Mouse (Mus musculus) kidney, postnatal 25 days (tissue): ENCODE results near the gene Slc35g2.

Source experiments
- DNase-seq, 2 experiments: peaks; one replicate each; pipeline ENCODE4 v3.0.0; 2021; ENCODE audit warnings: mixed read lengths in 2 of 2

Slc35g2 gene

GRCm38 (mm10) chr9:100558991-100559390, 11.9 kb downstream of the Slc35g2 start:
- DNase-seq = no peak

GRCm38 (mm10) chr9:100558023-100558573, 12.8 kb downstream of the Slc35g2 start:
- DNase-seq = no peak

- DNase-seq = no peak
Observed at GRCm38 (mm10) chr9:100555686-100556085, 15.2 kb downstream of the Slc35g2 start.

GRCm38 (mm10) chr9:100548313-100548712, 22.6 kb downstream of the Slc35g2 start:
- DNase-seq = peak in 1 of 2 experiments; percentile 36

- peak in 1 of 2 experiments; percentile 40 for DNase-seq
Observed at GRCm38 (mm10) chr9:100546594-100546910, 24.3 kb downstream of the Slc35g2 start.

- peak; percentile 99 to 100 for DNase-seq
Observed at GRCm38 (mm10) chr9:100545715-100546593, 24.9 kb downstream of the Slc35g2 start, which contains the start of gene Nck1. Gene Nck1, minus strand, starts transcription at chr9:100546134.

GRCm38 (mm10) chr9:100544948-100545714, 25.8 kb downstream of the Slc35g2 start:
- peak in 1 of 2 experiments; percentile 72 for DNase-seq

- DNase-seq = no peak
Observed at GRCm38 (mm10) chr9:100535618-100536262, 35.1 kb downstream of the Slc35g2 start.

- DNase-seq = no peak
Observed at GRCm38 (mm10) chr9:100534686-100535085, 36.2 kb downstream of the Slc35g2 start.

- no peak for DNase-seq
Observed at GRCm38 (mm10) chr9:100532847-100533505, 37.9 kb downstream of the Slc35g2 start.

- no peak for DNase-seq
Observed at GRCm38 (mm10) chr9:100531296-100531695, 39.6 kb downstream of the Slc35g2 start.

GRCm38 (mm10) chr9:100525225-100525624, 45.7 kb downstream of the Slc35g2 start:
- DNase-seq = no peak

- no peak for DNase-seq
Observed at GRCm38 (mm10) chr9:100522029-100522428, 48.9 kb downstream of the Slc35g2 start.

GRCm38 (mm10) chr9:100520586-100520985, 50.3 kb downstream of the Slc35g2 start:
- peak; percentile 47 to 80 for DNase-seq

GRCm38 (mm10) chr9:100520012-100520411, 50.9 kb downstream of the Slc35g2 start:
- DNase-seq = peak in 1 of 2 experiments; percentile 32

- no peak for DNase-seq
Observed at GRCm38 (mm10) chr9:100507581-100507980, 63.3 kb downstream of the Slc35g2 start.

- peak; percentile 72 to 78 for DNase-seq
Observed at GRCm38 (mm10) chr9:100506652-100507051, 64.2 kb downstream of the Slc35g2 start.

GRCm38 (mm10) chr9:100505498-100505897, 65.4 kb downstream of the Slc35g2 start:
- no peak for DNase-seq
